Mouse (Mus musculus) heart, embryonic 14.5 days (tissue): Measurements from ENCODE around the gene Gm13697. TPM values are rescaled to one million over a fixed set of nuclear protein-coding genes. Genes with fewer than 3 reads are reported as not detected.
"Not testable (repeated sequence)": the region's sequence is repeated elsewhere in the genome, so short reads cannot be mapped to it uniquely, and the experiment has no call there.

ENCODE experiments used
- ATAC-seq: fragments of 200-750 bp; cut with Nextera tagmentation; 2 replicates; pipeline ENCODE4 v1.8.0; 2017; ENCODE audit warnings: low read depth, moderate TSS enrichment; ENCODE audit not compliant: insufficient number of reproducible peaks, insufficient read depth, low FRiP score
- H3K27ac ChIP-seq, 2 experiments: fragments of 200-500 bp in 1 of 2; fragments of 300-500 bp in 1 of 2; sonication (generic) in 1 of 2; replicated peaks in 1 of 2; 2 replicates each; pipeline ENCODE4 v1.5.1; 2012 to 2014; ENCODE audit warnings: low read depth in 2 of 2, low read length in 2 of 2, control low read depth in 1 of 2, mild to moderate bottlenecking in 1 of 2, mixed read lengths in 1 of 2; ENCODE audit not compliant: control insufficient read depth in 1 of 2, insufficient read depth in 1 of 2
- H3K27me3 ChIP-seq: fragments of 300-500 bp; sonication (generic); 2 replicates; pipeline ENCODE4 v1.6.1; 2014; ENCODE audit warnings: mild to moderate bottlenecking, low read length, control low read depth; ENCODE audit not compliant: control insufficient read depth, insufficient read depth
- H3K36me3 ChIP-seq: fragments of 300-500 bp; sonication (generic); 2 replicates; pipeline ENCODE4 v1.6.1; 2014; ENCODE audit warnings: mild to moderate bottlenecking, control low read depth, low read length, mixed read lengths; ENCODE audit not compliant: control insufficient read depth, insufficient read depth
- H3K4me1 ChIP-seq, 2 experiments: fragments of 200-500 bp in 1 of 2; fragments of 300-500 bp in 1 of 2; sonication (generic) in 1 of 2; 2 replicates each; pipeline ENCODE4 v1.6.1; 2012 to 2014; ENCODE audit warnings: low read length in 2 of 2, control low read depth in 1 of 2, mixed read lengths in 1 of 2; ENCODE audit not compliant: control insufficient read depth in 2 of 2, insufficient read depth in 2 of 2
- H3K4me2 ChIP-seq: fragments of 300-500 bp; sonication (generic); 2 replicates; pipeline ENCODE4 v1.6.1; 2014; ENCODE audit warnings: mild to moderate bottlenecking, low read length
- H3K4me3 ChIP-seq, 2 experiments: fragments of 200-500 bp in 1 of 2; fragments of 300-500 bp in 1 of 2; sonication (generic) in 1 of 2; 2 replicates each; pipeline ENCODE4 v1.5.1; 2012 to 2014; ENCODE audit warnings: low read length in 2 of 2, mild to moderate bottlenecking in 2 of 2, control low read depth in 1 of 2, low read depth in 1 of 2, moderate library complexity in 1 of 2; ENCODE audit not compliant: control insufficient read depth in 1 of 2, insufficient read depth in 1 of 2
- H3K9ac ChIP-seq: fragments of 300-500 bp; sonication (generic); 2 replicates; pipeline ENCODE4 v1.6.1; 2014; ENCODE audit warnings: mild to moderate bottlenecking, low read length
- H3K9me3 ChIP-seq: fragments of 300-500 bp; sonication (generic); 2 replicates; pipeline ENCODE4 v1.6.1; 2016; ENCODE audit warnings: low read length, control low read depth; ENCODE audit not compliant: control insufficient read depth
- WGBS: fragments of 180-500 bp; shearing (Covaris S2); extraction: QIAGEN DNeasy Blood & Tissue Kit; methylation state at CpG from one replicate; pipeline ENCODE4 v1.1.7; 2014; 5-methylcytosine and 5-hydroxymethylcytosine counted together
- polyA plus RNA-seq: library from polyadenylated mRNA; unstranded; fragments of >200 nt; fragmentation: Nextera tagmentation; extraction: Ambion mirVana; gene quantifications from 2 replicates; pipeline ENCODE4 v1.2.1, GENCODE M21; 2014

The Gm13697 gene
- polyA plus RNA-seq, 1 experiment from 2014 or later: not detected

GRCm38 (mm10) chr2:83978633-83979032, 5.9 kb upstream of the Gm13697 start, which contains the start of gene Gm13694:
TSS of gene Gm13694 (plus strand) at chr2:83978933.
- H3K4me1 ChIP-seq, H3K27ac ChIP-seq, ATAC-seq, H3K9me3 ChIP-seq, H3K4me2 ChIP-seq, H3K4me3 ChIP-seq, H3K27me3 ChIP-seq, H3K36me3 ChIP-seq, H3K9ac ChIP-seq: not testable (repeated sequence)
- no CpG with 5 or more reads among the region's 6 CpGs for WGBS

GRCm38 (mm10) chr2:83990253-83990652, 5.7 kb downstream of the Gm13697 start, which contains the start of gene Gm13691:
TSS of gene Gm13691 (plus strand) at chr2:83990553.
- no CpG with 5 or more reads among the region's 6 CpGs for WGBS
- not testable (repeated sequence) for ATAC-seq, H3K4me2 ChIP-seq, H3K4me1 ChIP-seq, H3K27me3 ChIP-seq, H3K9ac ChIP-seq, H3K9me3 ChIP-seq, H3K36me3 ChIP-seq, H3K27ac ChIP-seq, H3K4me3 ChIP-seq

GRCm38 (mm10) chr2:83993639-83994255, 9.2 kb downstream of the Gm13697 start:
- H3K27me3 ChIP-seq, H3K27ac ChIP-seq, H3K9me3 ChIP-seq, H3K9ac ChIP-seq, H3K36me3 ChIP-seq, H3K4me3 ChIP-seq, H3K4me1 ChIP-seq, ATAC-seq: not testable (repeated sequence)
- WGBS: 36% methylated on average over 7 of the region's 9 CpGs
- 0 out of 2 replicates have a peak overlapping the region, but pooled peaks have one; percentile 26 for H3K4me2 ChIP-seq

GRCm38 (mm10) chr2:83994526-83994925, 10.0 kb downstream of the Gm13697 start:
- H3K9me3 ChIP-seq, H3K36me3 ChIP-seq, H3K4me2 ChIP-seq, ATAC-seq, H3K27ac ChIP-seq, H3K4me3 ChIP-seq, H3K27me3 ChIP-seq, H3K4me1 ChIP-seq, H3K9ac ChIP-seq: not testable (repeated sequence)
- WGBS: no CpG with 5 or more reads among the region's 3 CpGs

- no peaks in the 10 kb centered on the region for H3K4me1 ChIP-seq
- no peak overlapping the region for H3K9ac ChIP-seq
- no peaks in the 10 kb centered on the region for H3K27me3 ChIP-seq
- H3K27ac ChIP-seq: no peak overlapping the region
- no peak for ATAC-seq
- H3K9me3 ChIP-seq: no peaks in the 10 kb centered on the region
- no peak overlapping the region for H3K4me2 ChIP-seq
- WGBS: 44% methylated on average over 1 of the region's 1 CpGs
- H3K4me3 ChIP-seq: no peak overlapping the region
- H3K36me3 ChIP-seq: no peaks in the 10 kb centered on the region
Observed at GRCm38 (mm10) chr2:84008913-84009312, 24.4 kb downstream of the Gm13697 start.

- H3K27ac ChIP-seq: no peak overlapping the region
- 55% methylated on average over 3 of the region's 3 CpGs for WGBS
- no peaks in the 10 kb centered on the region for H3K4me1 ChIP-seq
- H3K9me3 ChIP-seq: no peaks in the 10 kb centered on the region
- H3K27me3 ChIP-seq: no peaks in the 10 kb centered on the region
- no peaks in the 10 kb centered on the region for H3K36me3 ChIP-seq
- no peak overlapping the region for H3K9ac ChIP-seq
- ATAC-seq: no peak
- H3K4me2 ChIP-seq: no peak overlapping the region
- H3K4me3 ChIP-seq: no peak overlapping the region
Observed at GRCm38 (mm10) chr2:84009818-84010217, 25.3 kb downstream of the Gm13697 start.

- H3K9me3 ChIP-seq: no peaks in the 10 kb centered on the region
- no peaks in the 10 kb centered on the region for H3K27me3 ChIP-seq
- 71% methylated on average over 6 of the region's 6 CpGs for WGBS
- H3K4me1 ChIP-seq: peaks cover 4 to 9% of the 10 kb centered on the region in 2 experiments; a peak in 3 of 4 replicates
- no peaks in the 10 kb centered on the region for H3K36me3 ChIP-seq
- no peak for ATAC-seq
- H3K9ac ChIP-seq: no peak overlapping the region
- no peak overlapping the region for H3K4me3 ChIP-seq
- H3K4me2 ChIP-seq: no peak overlapping the region
- H3K27ac ChIP-seq: no peak overlapping the region
Observed at GRCm38 (mm10) chr2:84014572-84014971, 30.0 kb downstream of the Gm13697 start.

GRCm38 (mm10) chr2:84016291-84016690, 31.7 kb downstream of the Gm13697 start:
- not testable (repeated sequence) for H3K4me3 ChIP-seq, ATAC-seq, H3K9ac ChIP-seq, H3K4me2 ChIP-seq, H3K9me3 ChIP-seq, H3K27me3 ChIP-seq, H3K36me3 ChIP-seq, H3K27ac ChIP-seq
- H3K4me1 ChIP-seq: peaks cover 4 to 13% of the 10 kb centered on the region in 2 experiments; a peak in 3 of 4 replicates
- 74% methylated on average over 5 of the region's 5 CpGs for WGBS
